Mouse (Mus musculus) CH12.LX (cell line): ENCODE measurements around the gene Lrrc3c.

Experiments
- CHD1 ChIP-seq: IDR thresholded peaks from 2 replicates; pipeline ENCODE4 v1.6.1; 2012; ENCODE audit warnings: low read depth, low read length, improper control_type of control experiment, inconsistent platforms
- CTCF ChIP-seq, 2 experiments: IDR thresholded peaks in 1 of 2; conservative IDR thresholded peaks in 1 of 2; 2 replicates each; pipeline ENCODE4 v1.5.1; 2011 to 2012; ENCODE audit warnings: low read depth in 2 of 2, low read length in 2 of 2, improper control_type of control experiment in 1 of 2, inconsistent platforms in 1 of 2, mild to moderate bottlenecking in 1 of 2, moderate library complexity in 1 of 2
- E2F4 ChIP-seq: IDR thresholded peaks from 2 replicates; pipeline ENCODE4 v1.6.1; 2011; ENCODE audit warnings: low read depth, low read length, improper control_type of control experiment; ENCODE audit not compliant: insufficient replicate concordance
- EP300 ChIP-seq: IDR thresholded peaks from 2 replicates; pipeline ENCODE4 v1.6.1; 2011; ENCODE audit warnings: low read length, improper control_type of control experiment
- ETS1 ChIP-seq: conservative IDR thresholded peaks from 2 replicates; pipeline ENCODE4 v1.6.1; 2012; ENCODE audit warnings: low read depth, mild to moderate bottlenecking, inconsistent platforms, low read length, improper control_type of control experiment, moderate library complexity
- IRF4 ChIP-seq: IDR thresholded peaks from 2 replicates; pipeline ENCODE4 v1.6.1; 2014; ENCODE audit warnings: low read depth, mild to moderate bottlenecking, inconsistent platforms, low read length, improper control_type of control experiment
- MAFK ChIP-seq: IDR thresholded peaks from 2 replicates; pipeline ENCODE4 v1.6.1; 2011; ENCODE audit warnings: low read length, improper control_type of control experiment; ENCODE audit not compliant: insufficient replicate concordance
- MAX ChIP-seq: IDR thresholded peaks from 2 replicates; pipeline ENCODE4 v1.6.1; 2011; ENCODE audit warnings: low read length, improper control_type of control experiment
- MEF2A ChIP-seq: IDR thresholded peaks from 2 replicates; pipeline ENCODE4 v1.6.1; 2014; ENCODE audit warnings: low read depth, mild to moderate bottlenecking, inconsistent platforms, low read length, improper control_type of control experiment, borderline replicate concordance
- POLR2A ChIP-seq: IDR thresholded peaks from 2 replicates; pipeline ENCODE4 v1.6.1; 2011; ENCODE audit warnings: low read depth, mild to moderate bottlenecking, improper control_type of control experiment, low read length
- POLR2AphosphoS2 ChIP-seq: IDR thresholded peaks from 2 replicates; pipeline ENCODE4 v1.6.1; 2011; ENCODE audit warnings: low read depth, low read length, improper control_type of control experiment
- TCF12 ChIP-seq: IDR thresholded peaks from 2 replicates; pipeline ENCODE4 v1.6.1; 2014; ENCODE audit warnings: low read depth, mild to moderate bottlenecking, inconsistent platforms, low read length, improper control_type of control experiment

DNA sequence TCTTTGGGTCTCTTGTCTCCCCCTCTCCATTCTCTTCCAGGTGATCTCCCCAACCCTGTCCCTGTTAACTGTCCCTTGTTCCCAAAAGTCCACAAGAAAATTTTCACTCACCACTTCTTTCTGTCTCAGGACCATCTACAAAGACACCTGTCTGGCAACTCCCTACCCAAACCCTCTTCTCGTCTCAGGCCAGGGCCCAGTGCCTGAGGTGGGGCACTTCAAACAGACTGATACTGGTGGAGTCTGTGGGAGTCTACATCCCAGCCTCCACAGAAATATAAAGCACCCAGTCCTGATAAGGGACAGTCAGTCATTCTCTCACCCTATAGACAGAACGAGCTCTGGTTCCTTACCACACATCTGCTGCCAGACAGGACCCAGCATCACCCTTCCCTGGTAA is 48.4 kb downstream of the Lrrc3c start, which contains the start of gene Gsdma2:
- no peak for TF ChIP-seq CTCF (conservative IDR thresholded peaks at IDR 0.05 in 1 of 2, IDR thresholded peaks at IDR 0.05 in 1 of 2; ENCODE audit: low read depth in 2 of 2, low read length in 2 of 2)
- TF ChIP-seq MEF2A = no peak
- TF ChIP-seq POLR2A = no peak
- TF ChIP-seq E2F4 = no peak
- TF ChIP-seq TCF12 = no peak
- TF ChIP-seq CHD1 = no peak
- no peak for TF ChIP-seq ETS1
- no peak for TF ChIP-seq MAFK
- no peak for TF ChIP-seq POLR2AphosphoS2
- no peak for TF ChIP-seq EP300
- no peak for TF ChIP-seq MAX
- TF ChIP-seq IRF4 = no peak
